Mouse (Mus musculus) layer of hippocampus, adult 11-12 months (tissue): ENCODE measurements around the gene Isyna1.
A peak's percentile ranks its signal among the peaks of the same experiment; 100 is the strongest.

ENCODE experiments used
- DNase-seq: peaks from one replicate; pipeline ENCODE4 v3.0.0; 2022; ENCODE audit warnings: low spot score

Isyna1 gene

DNA sequence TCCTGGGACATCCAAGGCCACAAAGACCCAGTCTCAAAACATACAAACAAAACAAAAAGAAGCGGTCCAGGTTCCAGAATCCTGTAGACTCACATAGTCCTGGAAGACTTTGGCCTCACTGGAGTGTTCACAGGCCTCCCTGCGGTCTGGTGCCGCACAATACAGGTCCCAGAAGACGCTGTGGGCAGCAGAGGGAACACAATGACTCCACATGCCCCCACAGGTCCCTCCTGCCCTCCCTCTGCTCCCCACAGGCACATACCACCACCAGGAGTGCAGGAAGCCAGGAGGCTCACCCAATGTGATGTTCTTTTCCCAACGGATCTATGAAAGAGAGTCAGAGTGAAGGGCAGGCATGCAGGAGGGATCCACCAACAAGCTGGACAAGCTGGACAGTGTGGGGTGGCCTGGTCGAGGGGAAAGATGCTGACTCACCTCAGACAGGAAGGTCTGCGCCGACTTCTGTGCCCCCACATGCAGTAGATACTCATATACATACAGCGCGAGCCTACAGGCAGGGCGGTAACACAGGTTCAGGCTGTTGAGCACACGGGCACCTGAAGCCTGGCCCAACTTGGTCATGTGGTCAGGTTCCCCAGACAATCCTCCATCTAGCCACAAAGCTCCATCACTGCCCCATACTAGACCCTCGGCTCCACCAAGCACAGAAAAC, 8.1 kb downstream of the Isyna1 start:
- no peak for DNase-seq

GRCm38 (mm10) chr8:70604558-70604957, 10.4 kb downstream of the Isyna1 start:
- no peak for DNase-seq

- no peak for DNase-seq
Measured at GRCm38 (mm10) chr8:70605871-70606779, 12.0 kb downstream of the Isyna1 start.

GRCm38 (mm10) chr8:70606780-70607602, 12.8 kb downstream of the Isyna1 start:
- DNase-seq, result no peak

- peak; percentile 17 for DNase-seq
Measured at GRCm38 (mm10) chr8:70607603-70607897, 13.4 kb downstream of the Isyna1 start.

- DNase-seq, result peak; percentile 72
Measured at GRCm38 (mm10) chr8:70607898-70608748, 13.9 kb downstream of the Isyna1 start.

- no peak for DNase-seq
Measured at GRCm38 (mm10) chr8:70608749-70609367, 14.7 kb downstream of the Isyna1 start, which contains the start of gene Ssbp4. Gene Ssbp4 (minus strand): TSS chr8:70608872.

GRCm38 (mm10) chr8:70609368-70609848, 15.2 kb downstream of the Isyna1 start:
- peak; percentile 82 for DNase-seq

- peak; percentile 92 for DNase-seq
Measured at GRCm38 (mm10) chr8:70609849-70610795, 15.9 kb downstream of the Isyna1 start.

- DNase-seq, result peak; percentile 83
Measured at GRCm38 (mm10) chr8:70610796-70611771, 16.9 kb downstream of the Isyna1 start.

DNA sequence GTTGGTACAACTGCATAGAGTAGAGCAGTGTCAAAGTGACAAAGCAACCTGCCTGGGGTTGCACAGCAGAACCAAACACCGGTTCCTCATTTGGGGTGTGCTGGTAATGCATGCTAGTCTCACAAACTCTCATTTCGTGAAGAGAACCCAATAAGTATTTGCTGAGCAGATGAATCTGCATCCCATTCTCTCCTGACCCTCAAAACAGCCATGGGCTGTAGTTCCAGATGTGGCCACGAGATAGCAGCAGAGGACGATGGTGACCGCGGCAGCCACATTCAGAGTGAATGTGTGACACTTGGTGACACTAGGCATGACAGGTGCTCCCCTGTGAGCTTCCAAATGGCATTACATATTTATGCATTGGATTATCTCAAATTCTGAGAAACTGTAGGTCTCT, 17.7 kb downstream of the Isyna1 start:
- peak; percentile 91 for DNase-seq

- DNase-seq, result no peak
Measured at GRCm38 (mm10) chr8:70613763-70614162, 19.6 kb downstream of the Isyna1 start.

- DNase-seq, result no peak
Measured at GRCm38 (mm10) chr8:70614469-70614868, 20.3 kb downstream of the Isyna1 start.

DNA sequence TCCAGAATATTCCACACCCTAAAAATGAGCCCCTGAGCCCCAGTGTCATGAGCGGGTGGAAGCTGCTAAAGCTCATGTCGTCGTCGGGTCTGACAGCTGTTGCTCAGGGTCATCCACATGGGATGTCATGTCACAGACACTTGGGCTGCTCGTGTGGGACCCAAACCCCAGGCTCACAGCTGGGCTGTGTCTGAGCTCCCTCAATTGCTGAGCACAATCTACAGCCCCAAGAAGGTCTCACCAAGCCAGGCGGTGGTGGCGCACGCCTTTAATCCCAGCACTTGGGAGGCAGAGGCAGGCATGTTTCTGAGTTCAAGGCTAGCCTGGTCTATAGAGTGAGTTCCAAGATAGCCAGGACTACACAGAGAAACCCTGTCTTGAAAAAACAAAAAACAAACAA, 21.1 kb downstream of the Isyna1 start:
- no peak for DNase-seq

DNA sequence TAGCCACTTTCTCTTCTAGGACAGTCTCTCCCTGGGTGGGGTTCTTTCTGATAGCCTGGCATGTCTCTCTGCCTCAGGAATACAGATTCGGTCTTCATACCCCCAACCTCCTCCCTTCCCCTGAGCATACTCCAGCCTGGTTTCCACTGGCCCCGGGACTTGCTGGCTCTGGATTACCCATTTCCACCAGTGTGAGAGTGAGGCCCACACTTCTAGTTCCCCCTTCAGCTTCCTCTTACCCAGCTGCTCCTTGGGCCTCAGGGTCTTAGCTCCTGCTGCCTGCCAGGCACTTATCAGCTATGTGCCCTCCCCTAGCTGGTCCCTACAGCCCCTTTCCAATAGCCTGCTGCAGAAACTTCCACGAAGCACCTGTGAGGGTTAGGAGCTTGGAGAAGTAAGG, 21.7 kb downstream of the Isyna1 start, which contains the start of gene Lrrc25:
Gene Lrrc25, plus strand, starts transcription at position 262 of the 400 bp plus-strand sequence.
- DNase-seq, result no peak

- no peak for DNase-seq
Measured at GRCm38 (mm10) chr8:70616645-70617044, 22.5 kb downstream of the Isyna1 start.

DNA sequence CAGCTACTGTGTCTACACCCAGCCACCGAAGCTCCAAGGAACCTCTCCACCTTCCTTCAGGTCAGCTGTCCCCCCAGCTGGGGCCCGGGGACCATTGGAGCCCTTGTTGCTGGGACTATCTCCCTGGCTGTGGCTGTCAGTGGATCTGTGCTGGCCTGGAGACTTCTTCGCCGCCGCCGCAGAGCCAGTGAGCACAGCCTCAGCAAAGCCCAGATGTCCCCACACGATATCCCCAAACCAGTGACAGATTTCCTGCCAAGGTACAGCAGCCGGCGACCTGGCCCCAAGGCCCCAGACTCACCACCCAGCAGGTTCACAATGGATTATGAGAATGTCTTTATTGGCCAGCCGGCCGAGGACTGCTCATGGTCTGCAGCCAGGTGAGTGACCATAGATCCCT, 23.8 kb downstream of the Isyna1 start:
- no peak for DNase-seq

GRCm38 (mm10) chr8:70618888-70619334, 24.7 kb downstream of the Isyna1 start:
- peak; percentile 63 for DNase-seq
